Mouse (Mus musculus) urinary bladder, adult 18-20 months (tissue): ENCODE data around the gene Dnah7c.
"Not testable (repeated sequence)": the region's sequence is repeated elsewhere in the genome, so short reads cannot be mapped to it uniquely, and the experiment has no call there.

ENCODE experiments used
- DNase-seq, 2 experiments: peaks; one replicate each; pipeline ENCODE4 v3.0.0; 2022; ENCODE audit warnings: low spot score in 2 of 2, mixed read lengths in 2 of 2

The Dnah7c gene

DNA sequence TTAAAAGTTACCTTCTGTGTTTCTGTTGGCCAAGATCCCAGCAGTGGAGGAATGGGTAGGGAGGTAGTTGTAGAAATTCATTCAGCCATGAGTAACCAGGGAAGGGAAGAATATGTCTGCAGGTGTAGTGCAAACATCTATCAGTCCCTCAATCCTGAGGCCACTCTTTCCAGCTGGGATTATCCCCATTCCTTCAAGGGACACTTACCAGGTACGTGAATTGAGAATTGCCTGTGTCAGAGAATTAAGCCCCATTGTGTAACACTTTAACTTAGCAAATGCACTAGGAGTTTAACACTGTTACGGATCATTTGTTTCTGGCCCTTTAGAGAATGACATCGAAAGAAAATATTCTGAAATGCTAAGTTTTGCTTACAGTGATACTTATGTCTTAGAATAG lies 304.3 kb downstream of the Dnah7c start:
- DNase-seq, result not testable (repeated sequence)

DNA sequence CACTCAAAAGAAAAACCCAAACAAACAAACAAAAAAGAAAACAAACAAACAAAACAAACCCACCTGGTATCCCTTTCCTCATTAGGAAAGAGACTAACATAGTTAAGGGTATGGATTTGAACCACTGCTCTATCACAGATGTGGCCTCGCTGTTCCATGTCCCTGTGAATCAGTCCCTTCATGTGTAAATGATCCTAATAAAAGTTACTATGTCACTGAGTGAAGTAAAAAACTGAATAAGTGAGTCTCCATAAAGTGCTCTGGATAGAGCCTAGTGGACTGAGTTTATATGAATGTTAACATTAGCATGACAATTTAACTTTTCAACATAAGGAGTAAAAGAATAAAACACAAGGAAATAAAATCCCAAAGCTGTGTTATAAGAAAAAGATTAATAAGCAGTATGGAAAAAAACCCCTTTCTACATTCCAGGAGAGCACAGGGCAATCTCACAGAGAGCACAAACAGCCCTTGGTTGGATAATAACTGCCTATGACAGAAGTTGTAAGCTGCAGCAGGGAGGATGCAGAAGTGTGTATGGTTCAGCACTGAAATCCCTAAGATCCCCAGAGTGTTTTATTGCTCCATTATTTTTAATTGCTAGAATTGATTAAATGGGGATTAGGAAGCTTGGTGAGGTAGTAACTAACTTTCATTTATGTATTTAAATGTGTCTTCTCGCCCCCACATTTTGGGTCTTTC lies 308.2 kb downstream of the Dnah7c start:
- DNase-seq, result not testable (repeated sequence)

DNA sequence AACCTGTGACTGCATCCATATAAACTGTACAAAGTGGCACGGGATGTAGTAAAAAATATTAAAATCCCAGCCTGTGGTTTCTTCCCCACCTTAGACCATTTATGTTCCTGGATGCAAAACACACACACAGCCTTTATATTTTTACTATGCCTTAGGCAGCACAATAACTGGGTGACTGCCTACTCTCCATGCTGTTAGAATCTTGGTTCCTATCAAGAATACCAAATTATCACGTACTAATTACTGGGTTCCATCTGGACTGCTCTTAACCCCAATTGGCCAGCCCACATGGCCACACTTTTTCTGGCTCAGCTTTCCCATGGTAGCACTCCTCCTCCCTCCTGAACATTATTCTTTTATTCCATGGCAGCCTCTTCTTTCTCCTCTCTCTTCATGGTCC lies 309.1 kb downstream of the Dnah7c start:
- DNase-seq, result not testable (repeated sequence)

DNA sequence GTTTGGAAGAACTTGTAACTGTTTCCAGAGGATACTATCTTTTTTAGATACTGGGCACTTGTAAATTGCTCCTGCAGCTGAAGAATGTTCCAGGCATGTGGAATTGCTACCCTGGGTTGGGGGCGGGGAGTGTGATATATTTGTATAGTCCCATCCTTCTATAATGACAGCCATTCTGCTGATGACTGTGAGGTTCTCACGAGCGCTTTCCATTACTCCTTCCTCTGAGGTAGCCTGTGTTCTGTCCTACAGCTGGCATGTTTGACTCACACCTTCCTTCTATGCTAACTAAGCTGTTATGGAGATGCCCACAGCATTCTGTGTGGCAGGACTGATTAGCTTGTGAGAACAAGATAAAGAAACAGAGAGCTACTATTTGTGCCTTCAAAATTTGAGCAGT lies 339.2 kb downstream of the Dnah7c start:
- not testable (repeated sequence) for DNase-seq

GRCm38 (mm10) chr1:46769318-46769717 lies 343.9 kb downstream of the Dnah7c start:
- DNase-seq, result not testable (repeated sequence)

DNA sequence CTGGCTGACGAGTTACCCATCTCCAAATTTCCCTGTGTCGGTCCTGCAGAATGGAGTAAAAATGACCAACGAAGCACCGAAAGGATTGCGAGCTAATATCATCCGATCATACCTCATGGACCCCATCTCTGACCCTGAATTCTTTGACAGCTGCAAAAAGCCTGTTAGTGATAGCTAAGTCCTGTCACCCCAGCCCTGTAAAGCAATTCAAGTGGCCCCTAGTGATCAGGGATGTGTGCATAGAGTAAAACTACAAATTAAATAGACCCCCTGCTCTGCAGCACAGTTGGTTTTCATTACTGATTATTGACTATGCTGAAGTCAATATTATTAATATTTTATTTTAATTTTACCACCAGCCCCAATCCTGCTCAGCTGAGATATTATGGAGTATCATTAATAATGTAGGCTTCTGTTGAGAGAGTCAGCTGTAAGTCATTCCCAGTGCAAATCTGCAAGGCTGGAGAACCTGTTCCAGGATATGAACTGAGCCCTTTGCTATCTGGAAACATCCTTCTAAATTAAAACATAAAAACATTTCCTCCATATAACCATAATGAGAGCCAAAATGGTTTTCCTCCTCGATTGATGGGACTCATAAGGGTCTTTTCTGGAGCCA lies 344.8 kb downstream of the Dnah7c start:
- not testable (repeated sequence) for DNase-seq

DNA sequence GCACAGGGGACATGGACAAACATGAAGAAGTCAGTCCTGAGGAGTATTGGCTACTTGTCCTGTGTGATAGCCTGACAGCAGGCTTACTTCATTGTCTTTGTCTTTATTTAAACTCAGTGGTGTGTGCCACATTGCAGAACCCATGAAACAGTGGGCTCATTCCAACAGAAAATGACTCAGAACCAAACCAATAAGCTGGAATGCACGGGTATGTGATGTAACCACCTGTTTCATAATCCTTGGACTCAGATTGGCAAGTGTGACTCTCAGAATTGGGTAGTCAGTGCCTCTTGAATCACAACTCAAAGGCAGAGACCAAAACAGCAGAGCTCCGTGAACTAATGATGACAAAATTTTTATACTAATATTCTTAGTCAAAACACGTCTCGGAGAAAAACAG lies 356.8 kb downstream of the Dnah7c start:
- DNase-seq, result not testable (repeated sequence)

GRCm38 (mm10) chr1:46805074-46805473 lies 379.7 kb downstream of the Dnah7c start:
- no peak for DNase-seq

- not testable (repeated sequence) for DNase-seq
These were observed 383.2 kb downstream of the Dnah7c start for GRCm38 (mm10) chr1:46808630-46809029.

DNA sequence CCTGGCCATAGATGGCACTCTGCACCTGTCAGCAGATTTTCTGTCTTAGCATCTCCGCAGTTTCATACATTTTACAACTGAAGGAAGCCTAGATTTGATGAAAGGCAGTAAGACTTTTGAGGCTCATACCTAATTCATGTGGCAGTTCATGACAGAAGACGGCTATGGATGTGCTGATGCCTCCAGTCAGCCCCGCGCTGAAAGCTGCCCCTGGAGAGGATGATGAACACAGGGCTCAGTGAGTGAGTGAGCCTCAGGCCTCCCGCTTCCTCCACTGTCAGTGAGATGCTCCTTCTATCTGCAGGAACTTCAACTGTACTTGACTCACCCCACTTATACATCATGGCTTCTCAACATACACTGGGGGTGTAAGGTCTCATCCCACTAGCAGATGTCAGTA lies 392.5 kb downstream of the Dnah7c start:
- DNase-seq, result no peak

DNA sequence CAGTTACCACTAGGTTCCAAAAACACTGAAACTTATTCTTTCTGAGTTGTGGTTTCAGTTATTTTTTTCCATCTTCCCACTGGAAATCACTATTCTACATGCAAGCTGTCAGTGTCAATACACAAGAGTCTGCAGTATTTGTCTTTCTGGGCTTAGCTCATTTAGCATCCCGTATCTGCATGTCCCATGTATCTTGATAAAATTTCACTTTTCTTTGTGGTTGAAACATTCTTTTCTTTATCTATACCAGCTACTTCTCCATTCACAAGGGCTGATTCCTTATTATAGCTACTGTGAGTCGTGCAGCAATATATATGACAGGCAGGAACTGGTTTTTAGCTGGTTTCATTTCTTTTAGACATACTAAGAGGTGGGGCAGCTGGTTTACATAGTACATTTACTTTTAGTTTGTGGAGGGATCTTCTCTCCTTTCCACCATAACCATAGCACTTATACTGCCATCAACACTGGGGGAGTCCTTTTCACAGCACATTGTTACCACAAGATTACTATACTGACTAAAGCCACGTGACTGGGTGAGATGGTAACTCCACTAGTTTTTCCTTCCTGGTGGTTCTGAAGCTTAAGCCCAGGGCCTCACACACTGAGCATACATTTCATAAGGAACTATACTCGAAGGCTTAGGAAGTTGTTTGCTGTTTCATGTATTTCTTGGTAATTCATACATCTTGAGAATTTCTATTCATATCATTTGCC lies 397.0 kb downstream of the Dnah7c start:
- DNase-seq, result no peak

GRCm38 (mm10) chr1:46830066-46830843 lies 404.9 kb downstream of the Dnah7c start:
- DNase-seq, result no peak

DNA sequence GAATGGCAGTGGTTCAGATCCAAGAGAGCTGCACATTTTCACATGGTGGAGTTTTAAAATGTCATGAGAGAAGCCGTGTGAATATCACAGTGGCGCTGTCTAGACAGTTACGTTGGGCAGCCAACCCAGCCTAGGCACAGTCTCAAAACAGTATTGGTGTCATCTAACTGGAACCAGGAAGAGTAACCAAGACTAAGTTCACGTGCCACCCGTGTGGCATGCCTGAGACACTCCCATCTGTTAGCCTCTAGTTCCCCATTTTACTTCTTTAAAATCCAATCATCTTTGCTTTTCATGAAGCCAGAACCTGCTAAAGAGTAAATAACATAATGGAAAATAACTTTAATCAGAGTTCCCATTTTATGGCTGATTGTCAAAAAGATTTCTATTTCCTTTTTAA lies 406.5 kb downstream of the Dnah7c start:
- no peak for DNase-seq

GRCm38 (mm10) chr1:46843406-46843805 lies 418.0 kb downstream of the Dnah7c start:
- no peak for DNase-seq

DNA sequence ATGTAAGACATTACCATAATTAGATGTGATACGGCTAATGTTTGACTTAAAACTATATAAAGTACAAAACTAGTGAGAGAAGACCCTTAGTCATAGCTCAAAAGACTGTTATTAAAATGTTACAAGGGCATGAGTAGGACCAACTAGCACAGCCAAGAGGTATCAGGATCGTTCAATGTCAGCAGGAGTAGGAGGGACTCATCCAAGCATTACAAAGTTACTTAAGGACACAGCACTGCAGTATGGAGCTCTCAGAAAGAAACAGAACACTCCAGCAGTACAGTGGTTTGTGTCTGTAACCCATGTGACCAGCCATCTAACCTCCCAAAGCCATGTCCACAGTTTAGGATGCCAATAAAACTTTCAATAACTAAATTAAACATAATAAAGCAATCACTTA lies 418.9 kb downstream of the Dnah7c start:
- no peak for DNase-seq

GRCm38 (mm10) chr1:46845221-46845620 lies 419.8 kb downstream of the Dnah7c start:
- no peak for DNase-seq

DNA sequence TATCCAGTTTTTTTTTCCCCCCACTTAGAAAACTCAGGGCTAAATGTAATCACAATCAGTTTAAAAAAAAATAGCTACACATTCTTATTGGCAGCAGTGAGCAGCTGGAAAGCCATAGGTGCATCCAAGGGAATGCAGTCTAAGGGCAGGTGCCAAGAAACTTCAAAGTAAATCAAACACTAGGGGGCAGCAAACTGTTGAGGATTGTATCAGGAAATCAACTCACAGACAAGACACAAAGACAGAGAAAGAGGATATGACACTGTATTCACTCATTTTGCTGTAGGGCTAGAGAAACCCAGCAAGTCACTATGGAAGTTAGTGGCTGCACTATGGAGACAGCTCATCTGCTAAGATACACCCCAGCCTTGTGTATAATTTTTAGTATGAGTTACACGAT lies 424.4 kb downstream of the Dnah7c start:
- DNase-seq, result peak in 1 of 2 experiments; percentile 43

DNA sequence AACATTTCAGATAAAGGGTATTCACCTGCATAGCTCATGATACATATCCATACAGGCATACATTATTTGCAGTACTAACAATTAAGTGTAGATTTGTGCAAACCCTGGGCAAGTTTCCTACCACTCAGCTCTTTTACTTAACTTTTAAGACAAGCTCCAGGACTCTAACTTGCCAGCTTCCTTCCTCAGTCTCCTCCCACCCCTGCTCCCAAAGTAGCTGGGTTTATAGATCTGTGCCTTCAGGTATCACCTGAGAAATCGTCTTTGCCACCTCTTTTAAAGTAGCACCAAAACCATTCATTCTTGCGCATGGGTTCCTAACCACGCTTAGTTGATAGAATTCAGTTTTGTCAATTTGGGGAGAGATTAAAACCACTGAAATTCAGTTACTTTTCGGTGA lies 426.2 kb downstream of the Dnah7c start:
- DNase-seq, result no peak

DNA sequence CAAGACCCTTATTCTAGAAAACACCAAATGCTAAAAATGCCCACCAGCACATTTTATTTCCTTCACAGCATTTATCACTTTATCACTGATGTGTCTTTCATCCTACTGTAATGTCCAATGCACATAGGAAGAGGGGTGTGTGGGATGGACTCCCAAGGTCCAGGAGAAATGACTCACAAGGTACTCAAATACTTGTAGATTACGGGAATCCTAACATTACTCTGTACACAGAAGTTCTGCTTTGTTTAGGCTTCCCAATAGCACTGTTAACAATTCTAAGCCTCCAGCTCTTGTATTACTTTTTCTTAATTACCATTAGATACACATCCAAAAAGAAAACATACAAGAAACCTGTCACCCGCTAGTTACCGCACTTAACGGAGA lies 426.8 kb downstream of the Dnah7c start:
- no peak for DNase-seq

GRCm38 (mm10) chr1:46852600-46853272 lies 427.3 kb downstream of the Dnah7c start:
- peak in 1 of 2 experiments; percentile 41 for DNase-seq

DNA sequence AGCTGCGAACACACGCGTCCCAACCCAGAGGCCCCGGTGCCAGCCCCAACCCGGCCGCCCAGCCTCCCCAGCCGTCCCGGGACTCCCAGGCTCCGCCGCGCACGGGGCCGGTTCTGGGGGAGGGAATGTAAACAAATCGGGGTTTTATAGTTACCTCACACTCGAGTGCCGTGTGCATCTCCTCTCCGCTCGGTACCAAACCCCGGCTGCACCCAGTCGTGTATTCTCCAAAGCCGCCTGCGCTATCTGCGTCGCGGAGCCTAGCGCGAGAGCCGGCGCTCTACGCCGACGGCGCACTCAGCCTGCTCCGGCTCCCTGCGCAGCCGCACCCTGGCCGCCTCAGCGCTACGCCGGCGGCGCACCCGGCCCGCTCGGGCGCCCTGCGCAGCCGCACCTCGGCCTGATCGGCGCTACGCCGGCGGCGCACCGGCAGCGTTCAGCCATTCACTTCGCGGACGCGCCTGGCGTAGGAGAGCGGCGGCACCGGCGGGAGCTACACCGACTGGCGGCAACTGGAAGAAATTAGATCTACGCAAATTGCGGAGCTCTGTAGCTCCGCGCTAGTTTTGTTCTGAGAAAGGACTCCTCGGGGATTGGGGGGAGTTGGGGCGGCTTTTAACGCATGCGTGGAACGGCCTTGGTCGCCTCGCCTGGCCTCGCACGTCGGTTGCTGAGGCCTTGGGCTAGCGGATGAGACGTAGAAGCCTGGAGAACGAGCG lies 428.1 kb downstream of the Dnah7c start:
- peak; percentile 97 to 99 for DNase-seq
